Comparison of ENCODE assay signal across 8 mouse cellular contexts in the genomic region with DNA sequence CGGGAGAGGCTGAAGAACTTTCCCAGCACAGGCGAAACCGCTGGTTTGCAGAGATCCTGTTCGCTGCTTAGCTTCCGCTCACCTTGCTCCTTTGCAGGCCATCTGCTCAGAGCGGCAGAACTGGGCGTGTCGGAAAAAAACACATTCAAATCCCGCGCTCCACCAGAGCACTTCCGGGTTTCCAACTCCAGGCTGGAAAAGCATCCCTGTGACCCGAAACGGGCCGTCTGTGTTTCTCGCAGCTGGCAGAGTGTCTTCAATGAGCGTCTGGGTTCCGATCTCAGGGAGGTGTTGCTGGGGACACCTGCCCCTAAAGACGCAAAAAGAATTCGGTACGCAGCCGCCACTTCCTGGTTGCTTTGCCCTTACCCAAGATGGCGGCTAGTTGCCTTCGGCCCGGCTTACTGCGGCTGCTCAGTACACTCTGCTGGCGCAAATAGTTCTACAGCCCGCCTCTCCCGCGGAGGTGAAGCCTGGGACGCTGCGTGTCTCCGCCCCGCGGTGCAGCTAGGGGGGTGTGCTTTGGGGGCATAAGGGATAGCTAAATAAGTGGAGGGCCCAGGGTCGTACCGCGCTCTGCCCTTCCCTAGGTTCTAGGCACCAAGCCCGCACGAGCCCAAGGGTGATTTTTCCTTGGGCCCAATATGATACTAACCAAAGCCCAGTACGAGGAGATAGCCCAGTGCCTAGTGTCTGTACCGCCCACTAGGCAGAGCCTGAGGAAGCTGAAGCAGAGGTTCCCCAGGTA. TPM values are rescaled to one million over a fixed set of nuclear protein-coding genes. Genes with fewer than 3 reads are reported as not detected.
DNase-seq lines count a peak whose midpoint lies in the region; ATAC-seq lines count a peak whose summit lies in the region.

A gene (plus strand): TSS at position 476 of the 748 bp plus-strand sequence.

- peak within 1 kb of the TSS; percentile 66 for H3K4me3 ChIP-seq in heart, embryonic 13.5 days
- H3K4me3 ChIP-seq in liver, embryonic 12.5 days, result peak within 1 kb of the TSS; percentile 74
- peak within 1 kb of the TSS; percentile 73 for H3K4me3 ChIP-seq in stomach, embryonic 15.5 days (replicated peaks)

- peak within 1 kb of the TSS; percentile 63 for H3K27ac ChIP-seq in heart, embryonic 13.5 days (replicated peaks)
- H3K27ac ChIP-seq in liver, embryonic 12.5 days, result peak within 1 kb of the TSS; percentile 83
- peak within 1 kb of the TSS; percentile 86 for H3K27ac ChIP-seq in stomach, embryonic 15.5 days

- under 1% methylated on average over 41 of the region's 41 CpGs for WGBS in heart, embryonic 13.5 days
- WGBS in liver, embryonic 12.5 days (ENCODE audit: insufficient replicate concordance), result under 1% methylated on average over 41 of the region's 41 CpGs
- whole genome bisulfite sequencing in stomach, embryonic 15.5 days, result under 1% methylated on average over 41 of the region's 41 CpGs

- no peaks in the 10 kb centered on the region for H3K27me3 ChIP-seq in heart, embryonic 13.5 days (replicated peaks)
- H3K27me3 ChIP-seq in liver, embryonic 12.5 days (replicated peaks), result no peaks in the 10 kb centered on the region
- H3K27me3 ChIP-seq in stomach, embryonic 15.5 days (replicated peaks), result no peaks in the 10 kb centered on the region

- peak within 1 kb of the TSS; percentile 85 for H3K4me2 ChIP-seq in heart, embryonic 13.5 days
- H3K4me2 ChIP-seq in liver, embryonic 12.5 days, result peak within 1 kb of the TSS; percentile 77
- H3K4me2 ChIP-seq in stomach, embryonic 15.5 days, result peak within 1 kb of the TSS; percentile 67

- peak; percentile 92 for DNase-seq in CD4-positive helper T cell, adult 2 months (ENCODE audit: low read depth, low spot score)
- peak; percentile 76 for DNase-seq in brain, embryonic 18.5 days (ENCODE audit: low read depth, low spot score)
- peak; percentile 92 for DNase-seq in kidney, postnatal 10 days
- DNase-seq in natural killer cell, adult 2 months (ENCODE audit: low spot score in 2 of 2), result peak; percentile 83 to 87

- H3K9me3 ChIP-seq in heart, embryonic 13.5 days, result no peaks in the 10 kb centered on the region
- no peaks in the 10 kb centered on the region for H3K9me3 ChIP-seq in liver, embryonic 12.5 days (replicated peaks)
- H3K9me3 ChIP-seq in stomach, embryonic 15.5 days, result no peaks in the 10 kb centered on the region

- peak; percentile 96 for ATAC-seq in erythroid progenitor cell, adult 5-6 weeks (replicated peaks; ENCODE audit: low FRiP score, poor library complexity, severe bottlenecking)
- ATAC-seq in heart, embryonic 13.5 days (ENCODE audit: extremely low read depth, insufficient number of reproducible peaks, low FRiP score, low TSS enrichment), result peak; percentile 92
- peak; percentile 99 for ATAC-seq in liver, embryonic 12.5 days
- ATAC-seq in stomach, embryonic 15.5 days (ENCODE audit: insufficient read depth, low FRiP score, low read depth), result peak; percentile 99

- peaks cover 30% of the 10 kb centered on the region for H3K4me1 ChIP-seq in heart, embryonic 13.5 days
- peaks cover 31% of the 10 kb centered on the region for H3K4me1 ChIP-seq in liver, embryonic 12.5 days
- peaks cover 21% of the 10 kb centered on the region for H3K4me1 ChIP-seq in stomach, embryonic 15.5 days

- peak within 1 kb of the TSS; percentile 87 for H3K9ac ChIP-seq in heart, embryonic 13.5 days
- peak within 1 kb of the TSS; percentile 80 for H3K9ac ChIP-seq in liver, embryonic 12.5 days
- peak within 1 kb of the TSS; percentile 37; the same call in 1 of the 2 replicates for H3K9ac ChIP-seq in stomach, embryonic 15.5 days

- no peaks in the 10 kb centered on the region for H3K36me3 ChIP-seq in heart, embryonic 13.5 days
- no peaks in the 10 kb centered on the region for H3K36me3 ChIP-seq in liver, embryonic 12.5 days
- H3K36me3 ChIP-seq in stomach, embryonic 15.5 days, result no peaks in the 10 kb centered on the region

RNA-seq across cellular contexts. Expression of the gene that starts here (rescaled TPM):
- 20.5 and 28.1 TPM in 2 replicates for total RNA-seq in erythroid progenitor cell, adult 5-6 weeks (2015; ENCODE audit: low replicate concordance)
- 10.0 and 13.9 TPM in 2 replicates for total RNA-seq in erythroid progenitor cell, adult 5-6 weeks (2017; ENCODE audit: low replicate concordance)
- polyA plus RNA-seq in heart, embryonic 13.5 days (2015; fragmentation: Nextera tagmentation; extraction: Ambion mirVana), result 14.5 and 15.7 TPM in 2 replicates
- 9.8 and 11.0 TPM in 2 replicates for polyA plus RNA-seq in liver, embryonic 12.5 days (2016; fragmentation: Nextera tagmentation; extraction: Ambion mirVana)
- 11.9 and 15.4 TPM in 2 replicates for polyA plus RNA-seq in stomach, embryonic 15.5 days (2015; fragmentation: Nextera tagmentation; extraction: Ambion mirVana)

Comparison
In these comparisons a context has a peak if more than half of its experiments do, and no peak if none do; other contexts are left out.
1. Peak in every context shown above with its lines: DNase-seq, ATAC-seq, H3K4me3 ChIP-seq and H3K27ac ChIP-seq.
2. H3K9ac ChIP-seq: peak in every context shown above with its lines; median percentile 87 in heart, embryonic 13.5 days; 80 in liver, embryonic 12.5 days; 37 in stomach, embryonic 15.5 days.